21 mouse cellular contexts compared by ENCODE assay signal in the genomic region with DNA sequence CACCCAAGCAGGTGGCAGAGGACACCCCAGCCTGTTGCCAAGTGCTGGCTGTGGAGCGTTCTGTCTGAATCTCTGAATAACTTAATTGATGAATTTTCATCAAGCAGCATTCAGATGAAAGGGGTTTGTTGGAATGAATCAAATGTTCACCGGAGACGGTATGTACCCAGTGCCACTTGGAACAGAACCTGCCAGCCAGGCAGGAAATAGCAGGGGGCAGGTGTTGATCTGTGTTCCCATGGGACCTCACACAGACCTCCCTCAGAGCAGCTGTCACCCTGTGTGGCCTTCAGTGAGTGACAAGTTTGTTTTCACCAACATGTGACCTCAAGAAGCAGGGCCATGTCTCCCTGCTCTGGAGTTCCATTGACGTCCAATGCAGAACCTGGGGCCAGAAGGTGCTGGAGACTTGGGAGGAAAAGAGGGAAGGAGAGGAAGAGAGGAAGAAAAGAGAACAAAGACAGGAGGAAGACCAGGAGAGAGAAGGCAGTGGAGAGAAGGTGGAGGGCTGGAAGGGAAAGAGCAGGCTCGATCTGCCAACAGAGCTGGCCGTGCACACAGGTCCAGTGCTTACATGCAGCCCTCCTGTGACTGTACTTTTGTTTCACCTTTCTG. TPM values are rescaled to one million over a fixed set of nuclear protein-coding genes. Genes with fewer than 3 reads are reported as not detected.
A peak's percentile ranks its signal among the peaks of the same experiment; 100 is the strongest.
DNase-seq lines count a peak whose midpoint lies in the region; ATAC-seq and TF ChIP-seq lines count a peak whose summit lies in the region.
"Had no signal": no experiment of that assay in that cellular context is flagged by ENCODE, and none has a peak within 500 bp of the region (broad histone marks: within the 10 kb centered on the region; RNA-seq: fewer than 3 reads in every experiment).

No protein-coding gene starts in this region.

- H3K4me2 ChIP-seq in kidney, postnatal 0 days (ENCODE audit: low read length), result no peak overlapping the region
- H3K4me2 ChIP-seq in neural tube, embryonic 15.5 days, result no peak overlapping the region
- H3K4me2 ChIP-seq in embryonic facial prominence, embryonic 15.5 days (replicated peaks), result no peak overlapping the region
- H3K4me2 ChIP-seq: heart, embryonic 13.5 days; hindbrain, embryonic 12.5 days; neural tube, embryonic 13.5 days; stomach, embryonic 15.5 days had no signal

- no peak overlapping the region for H3K4me3 ChIP-seq in kidney, postnatal 0 days (replicated peaks; ENCODE audit: low read depth, low read length)
- no peak overlapping the region for H3K4me3 ChIP-seq in neural tube, embryonic 15.5 days (replicated peaks)
- H3K4me3 ChIP-seq in embryonic facial prominence, embryonic 15.5 days (replicated peaks), result no peak overlapping the region
- H3K4me3 ChIP-seq: heart, embryonic 13.5 days; hindbrain, embryonic 12.5 days; neural tube, embryonic 13.5 days; stomach, embryonic 15.5 days had no signal

- ATAC-seq in kidney, postnatal 0 days (replicated peaks; ENCODE audit: low FRiP score, low read depth), result 0 out of 2 replicates have a peak, but pooled peaks have one; percentile 49
- ATAC-seq in neural tube, embryonic 15.5 days (ENCODE audit: low FRiP score), result no peak
- ATAC-seq in embryonic facial prominence, embryonic 15.5 days (ENCODE audit: insufficient number of reproducible peaks, low FRiP score, low TSS enrichment, low read depth), result 0 out of 2 replicates have a peak, but pooled peaks have one; percentile 24
- ATAC-seq in megakaryocyte-erythroid progenitor cell, adult 5-6 weeks (replicated peaks; ENCODE audit: low FRiP score, low TSS enrichment, poor library complexity, severe bottlenecking), result no peak

- H3K27ac ChIP-seq in kidney, postnatal 0 days, result no peak overlapping the region
- no peak overlapping the region for H3K27ac ChIP-seq in neural tube, embryonic 15.5 days (replicated peaks)
- no peak overlapping the region for H3K27ac ChIP-seq in embryonic facial prominence, embryonic 15.5 days (replicated peaks)
- H3K27ac ChIP-seq: heart, embryonic 13.5 days; hindbrain, embryonic 12.5 days; neural tube, embryonic 13.5 days; stomach, embryonic 15.5 days had no signal

- 73% methylated on average over 6 of the region's 6 CpGs for WGBS in kidney, postnatal 0 days
- 73% methylated on average over 6 of the region's 6 CpGs for WGBS in neural tube, embryonic 15.5 days
- 69% methylated on average over 6 of the region's 6 CpGs for WGBS in embryonic facial prominence, embryonic 15.5 days

- TF ChIP-seq CTCF in kidney, postnatal 0 days (IDR thresholded peaks at IDR 0.05; ENCODE audit: low read depth), result no peak

- no peaks in the 10 kb centered on the region for H3K36me3 ChIP-seq in kidney, postnatal 0 days (ENCODE audit: insufficient read depth, low read length)
- H3K36me3 ChIP-seq in neural tube, embryonic 15.5 days, result no peaks in the 10 kb centered on the region
- no peaks in the 10 kb centered on the region for H3K36me3 ChIP-seq in embryonic facial prominence, embryonic 15.5 days
- no peaks in the 10 kb centered on the region; the same call in 1 of the 2 replicates for H3K36me3 ChIP-seq in splenic B cell, adult 2 months (ENCODE audit: control insufficient read depth, insufficient read depth, low read length, poor library complexity, severe bottlenecking)
- H3K36me3 ChIP-seq: heart, embryonic 13.5 days; hindbrain, embryonic 12.5 days; neural tube, embryonic 13.5 days; stomach, embryonic 15.5 days had no signal

- H3K9me3 ChIP-seq in kidney, postnatal 0 days (replicated peaks; ENCODE audit: low read length), result no peaks in the 10 kb centered on the region
- no peaks in the 10 kb centered on the region; the same call in 1 of the 2 replicates for H3K9me3 ChIP-seq in neural tube, embryonic 15.5 days (replicated peaks)
- H3K9me3 ChIP-seq in embryonic facial prominence, embryonic 15.5 days (replicated peaks), result no peaks in the 10 kb centered on the region
- H3K9me3 ChIP-seq: hindbrain, embryonic 12.5 days; stomach, embryonic 15.5 days had no signal

- no peaks in the 10 kb centered on the region for H3K27me3 ChIP-seq in kidney, postnatal 0 days (ENCODE audit: insufficient read depth, low read length)
- H3K27me3 ChIP-seq in neural tube, embryonic 15.5 days (replicated peaks), result no peaks in the 10 kb centered on the region
- no peaks in the 10 kb centered on the region for H3K27me3 ChIP-seq in embryonic facial prominence, embryonic 15.5 days
- no peaks in the 10 kb centered on the region for H3K27me3 ChIP-seq in splenic B cell, adult 2 months (ENCODE audit: control insufficient read depth, insufficient read depth, low read length, poor library complexity, severe bottlenecking)
- H3K27me3 ChIP-seq: heart, embryonic 13.5 days; hindbrain, embryonic 12.5 days; neural tube, embryonic 13.5 days; stomach, embryonic 15.5 days had no signal

- no peaks in the 10 kb centered on the region for H3K4me1 ChIP-seq in kidney, postnatal 0 days (replicated peaks; ENCODE audit: insufficient read depth, low read length)
- H3K4me1 ChIP-seq in neural tube, embryonic 15.5 days, result no peaks in the 10 kb centered on the region
- no peaks in the 10 kb centered on the region for H3K4me1 ChIP-seq in embryonic facial prominence, embryonic 15.5 days
- H3K4me1 ChIP-seq: heart, embryonic 13.5 days; hindbrain, embryonic 12.5 days; neural tube, embryonic 13.5 days; stomach, embryonic 15.5 days had no signal

- no peak overlapping the region for H3K9ac ChIP-seq in kidney, postnatal 0 days (ENCODE audit: low read depth, low read length)
- no peak overlapping the region for H3K9ac ChIP-seq in neural tube, embryonic 15.5 days (replicated peaks)
- H3K9ac ChIP-seq in embryonic facial prominence, embryonic 15.5 days, result no peak overlapping the region
- H3K9ac ChIP-seq: heart, embryonic 13.5 days; hindbrain, embryonic 12.5 days; neural tube, embryonic 13.5 days; stomach, embryonic 15.5 days had no signal

- no peak for DNase-seq in kidney, postnatal 0 days (ENCODE audit: low spot score)
- no peak for DNase-seq in kidney, adult 11 months
- peak; percentile 9 for DNase-seq in neural tube, embryonic 10.5 days (ENCODE audit: extremely low spot score, low spot score)
- DNase-seq in splenic B cell, adult 2 months (ENCODE audit: low read depth, low spot score), result peak; percentile 76
- DNase-seq: adrenal gland, postnatal 14 days; cerebellum, postnatal 10 days; kidney, adult 18-20 months; kidney, postnatal 25 days; right cerebral cortex, adult 18-20 months had no signal

RNA-seq across cellular contexts. Expression of a gene that starts 57.3 kb away (rescaled TPM):
- polyA plus RNA-seq in kidney, postnatal 0 days (2015; fragmentation: Nextera tagmentation; extraction: Ambion mirVana), result not detected in 2 replicates
- not detected in 2 replicates for polyA plus RNA-seq in neural tube, embryonic 15.5 days (2015; fragmentation: Nextera tagmentation; extraction: Ambion mirVana)
- not detected in 2 replicates for polyA plus RNA-seq in embryonic facial prominence, embryonic 15.5 days (2015; fragmentation: Nextera tagmentation; extraction: Ambion mirVana)
- not detected in 2 replicates for total RNA-seq in megakaryocyte-erythroid progenitor cell, adult 5-6 weeks (2014; fragmentation: Nextera tagmentation)
- not detected in 2 replicates for total RNA-seq in megakaryocyte-erythroid progenitor cell, adult 5-6 weeks (2017)
- total RNA-seq: adrenal gland, postnatal 14 days; gastrocnemius, postnatal 4 days; layer of hippocampus, postnatal 25 days; midbrain, postnatal 0 days had no signal
- polyA plus RNA-seq: heart, embryonic 13.5 days; hindbrain, embryonic 12.5 days; limb, embryonic 11.5 days; liver, embryonic 16.5 days; midbrain, postnatal 0 days; neural tube, embryonic 13.5 days; stomach, embryonic 15.5 days had no signal

Comparison
In these comparisons a context has a peak if more than half of its experiments do, and no peak if none do; other contexts are left out.
1. ATAC-seq: peak in kidney, postnatal 0 days (single experiment) and embryonic facial prominence, embryonic 15.5 days (single experiment); none in neural tube, embryonic 15.5 days (single experiment) and megakaryocyte-erythroid progenitor cell, adult 5-6 weeks (single experiment).
2. DNase-seq: peak in neural tube, embryonic 10.5 days (single experiment) and splenic B cell, adult 2 months (single experiment); none in kidney, postnatal 0 days (single experiment) and kidney, adult 11 months (single experiment).